Mouse (Mus musculus) heart, postnatal 0 days (tissue): ENCODE measurements at regions not wholly inside any gene's neighbourhood (a gene's known extent, or its start where the extent isn't known, plus 50 kb on each side); places are given as distances from the start of the nearest gene placed in this dataset.

Experiments
- CTCF ChIP-seq: IDR thresholded peaks from 2 replicates; pipeline ENCODE4 v1.5.1; 2016; ENCODE audit warnings: antibody characterized with exemption, control low read depth, low read depth
- EP300 ChIP-seq: IDR thresholded peaks from 2 replicates; pipeline ENCODE4 v1.6.1; 2016; ENCODE audit warnings: antibody characterized with exemption, low read depth

DNA sequence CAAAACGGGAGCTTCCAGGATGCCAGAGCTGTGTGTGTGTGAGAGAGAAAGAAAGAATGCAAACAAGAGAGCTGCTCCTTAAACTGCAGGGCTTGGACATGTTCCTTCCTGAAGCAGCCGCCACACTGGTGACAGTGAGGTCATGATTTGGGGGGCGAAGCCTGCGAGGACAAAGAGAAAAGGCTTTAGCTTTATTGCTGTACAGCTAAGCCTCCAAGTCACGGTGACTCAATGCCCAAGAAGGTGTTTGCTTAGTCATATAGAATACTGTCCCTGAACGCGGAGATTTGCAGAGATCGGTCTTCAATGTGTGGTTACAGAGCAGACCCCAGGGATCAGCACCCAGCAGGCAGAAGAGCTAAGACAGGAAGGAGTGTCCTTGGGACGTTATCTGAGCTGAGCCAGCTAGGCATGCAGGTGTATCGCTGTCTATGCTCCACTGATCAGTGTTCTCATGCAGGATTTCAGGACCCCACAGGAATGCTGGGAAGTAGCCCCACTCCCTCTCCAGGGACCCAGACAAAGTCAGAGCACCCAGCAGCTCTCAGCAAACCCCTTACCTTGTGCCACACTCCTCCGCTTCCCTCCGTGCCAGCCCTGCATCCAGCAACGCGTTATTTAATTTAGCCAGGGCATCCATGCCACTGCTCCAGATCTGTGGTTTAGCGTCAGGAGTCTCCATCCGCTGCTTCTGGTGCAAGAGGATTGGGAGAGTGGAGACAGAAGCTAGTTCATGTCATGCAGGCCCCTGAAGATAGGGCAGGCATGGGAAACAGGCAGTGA is 129.0 kb downstream of the 3110018I06Rik start:
- TF ChIP-seq CTCF (no peak), EP300 (no peak)
